Mouse (Mus musculus): ENCODE measurements around the gene Mfap5. TPM values are rescaled to one million over a fixed set of nuclear protein-coding genes. Genes with fewer than 3 reads are reported as not detected.
"Not testable (repeated sequence)": the region's sequence is repeated elsewhere in the genome, so short reads cannot be mapped to it uniquely, and the experiment has no call there.

Mfap5 gene
- polyA plus RNA-seq, 1 experiment from 2014 or later = 4.0 TPM

- Histone ChIP-seq H3K4me1 (replicated peaks) (peaks cover 41% of the 10 kb centered on the region), H3K4me3 (no peak overlapping the region), H3K4me2 (no peak overlapping the region), H3K27me3 (no peaks in the 10 kb centered on the region), H3K9me3 (no peaks in the 10 kb centered on the region), H3K27ac (replicated peaks) (no peak overlapping the region), H3K9ac (no peak overlapping the region), H3K36me3 (no peaks in the 10 kb centered on the region)
- WGBS = 39% methylated on average over 6 of the region's 6 CpGs
- ATAC-seq (ENCODE audit: low read depth) = no peak
Measured at GRCm38 (mm10) chr6:122492479-122492878, 13.2 kb upstream of the Mfap5 start.

DNA sequence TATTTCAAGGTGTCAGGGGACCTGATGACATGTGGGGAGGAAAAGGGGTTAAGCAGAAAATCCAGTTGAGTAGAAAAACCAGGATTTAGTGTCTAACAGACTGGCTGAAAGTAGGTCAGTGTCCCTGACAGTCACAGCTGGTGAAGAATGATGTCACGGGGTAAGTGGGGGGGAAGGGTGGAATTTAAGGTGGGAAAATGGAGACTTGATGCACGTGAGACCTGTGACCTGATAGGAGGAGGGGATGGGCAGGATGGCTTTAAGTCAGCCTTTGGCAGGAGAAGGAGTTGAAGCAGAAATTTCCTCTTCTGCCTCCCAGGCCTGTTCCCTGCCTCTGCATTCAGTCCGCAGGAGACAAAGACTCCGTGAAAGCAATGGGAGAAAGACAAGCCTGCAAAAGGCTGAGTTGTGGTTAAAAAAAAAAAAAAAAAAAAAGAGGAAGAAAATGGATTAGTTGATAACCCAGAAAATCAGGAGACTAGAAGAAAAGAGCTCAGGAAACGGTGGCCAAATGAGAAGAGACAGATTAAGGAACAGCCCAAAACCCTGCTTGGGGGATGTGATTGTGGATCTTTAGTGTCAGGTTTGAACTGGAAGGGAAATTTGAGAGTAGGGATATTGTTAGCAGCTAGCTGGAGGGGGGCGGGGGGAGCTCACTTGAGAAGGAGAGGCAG lies 11.7 kb upstream of the Mfap5 start:
- no peak overlapping the region for H3K9ac ChIP-seq
- no peaks in the 10 kb centered on the region for H3K36me3 ChIP-seq
- peak overlapping the region; percentile 85 for H3K27ac ChIP-seq (replicated peaks)
- no peak overlapping the region for H3K4me3 ChIP-seq
- 30% methylated on average over 6 of the region's 6 CpGs for WGBS
- no peak overlapping the region for H3K4me2 ChIP-seq
- ATAC-seq (ENCODE audit: low read depth) = no peak
- H3K4me1 ChIP-seq (replicated peaks) = peaks cover 41% of the 10 kb centered on the region
- no peaks in the 10 kb centered on the region for H3K9me3 ChIP-seq
- no peaks in the 10 kb centered on the region for H3K27me3 ChIP-seq

GRCm38 (mm10) chr6:122495082-122495881 lies 10.4 kb upstream of the Mfap5 start:
- H3K27me3 ChIP-seq = no peaks in the 10 kb centered on the region
- H3K9me3 ChIP-seq = no peaks in the 10 kb centered on the region
- no peaks in the 10 kb centered on the region for H3K36me3 ChIP-seq
- ATAC-seq (ENCODE audit: low read depth) = peak; percentile 63
- H3K27ac ChIP-seq (replicated peaks) = peak overlapping the region; percentile 85
- H3K4me2 ChIP-seq = peak overlapping the region; percentile 40
- H3K4me3 ChIP-seq = 0 out of 2 replicates have a peak overlapping the region, but pooled peaks have one; percentile 5
- WGBS = 6% methylated on average over 21 of the region's 21 CpGs
- peaks cover 41% of the 10 kb centered on the region for H3K4me1 ChIP-seq (replicated peaks)
- peak overlapping the region; percentile 6 for H3K9ac ChIP-seq

DNA sequence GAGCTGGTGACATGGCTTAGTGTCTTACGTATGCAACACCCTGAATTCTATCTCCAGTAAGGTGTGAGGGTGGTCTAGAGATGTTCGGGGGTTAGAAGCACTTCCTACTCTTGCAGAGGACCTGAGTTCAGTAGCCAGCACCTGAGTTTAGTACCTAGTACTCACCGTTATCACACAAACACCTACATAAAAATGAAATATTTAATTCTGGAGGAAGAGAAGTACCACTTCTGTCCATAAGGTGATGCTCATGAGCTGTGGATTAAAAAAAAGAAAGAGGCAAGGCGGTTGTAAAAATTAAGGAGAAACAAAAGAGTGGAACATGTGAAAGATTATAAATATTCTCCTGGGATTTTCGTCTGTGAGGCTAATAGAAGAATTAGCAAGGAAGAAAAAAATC lies 9.1 kb upstream of the Mfap5 start:
- Histone ChIP-seq H3K9me3 (no peaks in the 10 kb centered on the region), H3K4me1 (replicated peaks) (peaks cover 34% of the 10 kb centered on the region), H3K4me2 (no peak overlapping the region), H3K4me3 (no peak overlapping the region), H3K9ac (no peak overlapping the region), H3K27me3 (no peaks in the 10 kb centered on the region), H3K36me3 (no peaks in the 10 kb centered on the region), H3K27ac (replicated peaks) (peak overlapping the region; percentile 85)
- ATAC-seq (ENCODE audit: low read depth) = peak; percentile 14; the same call in 1 of the 2 replicates
- 37% methylated on average over 5 of the region's 5 CpGs for WGBS

DNA sequence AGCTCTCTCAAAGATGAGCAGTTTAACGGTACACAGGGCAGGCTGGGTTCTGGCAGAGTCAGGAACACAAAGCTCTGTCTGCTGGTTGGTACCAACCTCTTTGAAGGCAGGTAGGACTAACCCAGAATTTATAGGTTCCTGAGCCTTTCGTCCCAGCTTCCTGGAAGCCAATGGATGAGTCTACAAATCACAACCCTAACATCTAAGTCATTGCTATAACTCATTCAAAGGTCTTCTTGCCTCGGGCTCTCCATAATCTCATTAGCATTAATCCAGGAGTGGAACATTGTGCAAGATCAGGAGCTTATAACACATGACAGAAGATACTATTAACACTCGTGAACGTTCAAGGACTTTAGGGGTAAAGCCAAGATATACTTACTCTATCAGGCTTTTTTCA lies 7.0 kb upstream of the Mfap5 start, which contains the start of gene Rimklb:
TSS of gene Rimklb (minus strand) at position 101 of the 400 bp plus-strand sequence.
- Histone ChIP-seq H3K4me3 (no peak within 1 kb of the TSS), H3K27me3 (no peaks in the 10 kb centered on the region), H3K27ac (replicated peaks) (no peak within 1 kb of the TSS), H3K9ac (no peak within 1 kb of the TSS), H3K4me1 (replicated peaks) (peaks cover 33% of the 10 kb centered on the region), H3K36me3 (no peaks in the 10 kb centered on the region), H3K4me2 (no peak within 1 kb of the TSS), H3K9me3 (no peaks in the 10 kb centered on the region)
- no peak for ATAC-seq (ENCODE audit: low read depth)
- WGBS = 79% methylated on average over 5 of the region's 5 CpGs

GRCm38 (mm10) chr6:122505041-122505440 lies 604 bp upstream of the Mfap5 start:
- H3K4me1 ChIP-seq (replicated peaks) = no peaks in the 10 kb centered on the region
- no peaks in the 10 kb centered on the region for H3K36me3 ChIP-seq
- WGBS = 73% methylated on average over 4 of the region's 4 CpGs
- H3K4me2 ChIP-seq = no peak overlapping the region
- ATAC-seq (ENCODE audit: low read depth) = no peak
- H3K4me3 ChIP-seq = no peak overlapping the region
- H3K9me3 ChIP-seq = no peaks in the 10 kb centered on the region
- no peak overlapping the region for H3K27ac ChIP-seq (replicated peaks)
- no peaks in the 10 kb centered on the region for H3K27me3 ChIP-seq
- no peak overlapping the region for H3K9ac ChIP-seq

GRCm38 (mm10) chr6:122508494-122508893 lies 2.8 kb downstream of the Mfap5 start:
- H3K27ac ChIP-seq (replicated peaks) = no peak overlapping the region
- 88% methylated on average over 8 of the region's 8 CpGs for WGBS
- H3K4me3 ChIP-seq = no peak overlapping the region
- no peaks in the 10 kb centered on the region for H3K36me3 ChIP-seq
- no peak for ATAC-seq (ENCODE audit: low read depth)
- H3K9me3 ChIP-seq = no peaks in the 10 kb centered on the region
- H3K4me1 ChIP-seq (replicated peaks) = no peaks in the 10 kb centered on the region
- H3K4me2 ChIP-seq = no peak overlapping the region
- H3K9ac ChIP-seq = no peak overlapping the region
- no peaks in the 10 kb centered on the region for H3K27me3 ChIP-seq

DNA sequence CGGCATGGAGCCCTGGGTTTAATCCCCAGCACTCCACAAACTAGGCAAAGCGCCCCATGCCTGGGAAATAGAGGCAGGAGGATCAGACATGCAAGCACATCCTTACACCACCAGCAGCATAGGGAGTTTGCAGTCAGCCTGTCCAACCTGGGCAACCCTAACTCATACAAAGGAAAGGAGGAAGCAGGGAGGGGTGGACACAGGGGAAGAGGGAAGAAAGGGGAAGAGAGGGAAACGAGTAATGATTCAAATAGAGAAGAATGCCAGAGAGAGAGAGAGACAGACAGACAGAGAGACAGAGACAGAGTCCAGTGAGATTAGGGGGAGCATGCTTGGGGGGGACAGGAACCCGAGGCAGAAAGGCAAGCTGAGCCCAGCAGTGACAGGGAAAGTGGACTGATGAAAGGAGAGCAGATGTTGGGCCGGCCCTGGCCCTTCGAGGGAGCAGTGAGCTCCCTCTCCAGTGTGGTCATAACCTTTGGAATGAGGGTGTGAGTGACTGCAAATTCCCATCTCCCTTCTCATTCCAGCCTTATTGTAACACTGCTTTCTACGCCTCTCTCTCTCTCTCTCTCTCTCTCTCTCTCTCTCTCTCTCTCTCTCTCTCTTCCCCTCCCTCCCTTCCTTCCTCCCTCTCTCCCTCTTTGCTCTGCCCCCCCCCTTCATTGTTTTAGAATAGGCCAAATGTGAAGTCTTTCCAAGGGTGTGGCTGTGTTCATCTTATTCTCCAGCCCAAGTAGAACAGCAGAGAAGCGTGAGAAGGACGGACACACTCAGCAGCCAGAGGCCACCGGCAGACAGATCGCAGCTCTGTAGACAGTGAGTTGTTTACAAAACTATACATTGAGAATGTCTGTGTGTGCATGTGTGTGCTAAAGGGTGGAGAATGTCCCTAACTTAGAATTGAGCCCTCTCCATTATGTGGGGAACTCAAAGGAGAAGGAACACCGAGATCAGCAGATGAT lies 7.6 kb downstream of the Mfap5 start:
- no peak overlapping the region for H3K9ac ChIP-seq
- 72% methylated on average over 12 of the region's 12 CpGs for WGBS
- H3K4me2 ChIP-seq = no peak overlapping the region
- H3K4me1 ChIP-seq (replicated peaks) = no peaks in the 10 kb centered on the region
- no peaks in the 10 kb centered on the region for H3K9me3 ChIP-seq
- no peak for ATAC-seq (ENCODE audit: low read depth)
- H3K36me3 ChIP-seq = no peaks in the 10 kb centered on the region
- no peak overlapping the region for H3K4me3 ChIP-seq
- no peak overlapping the region for H3K27ac ChIP-seq (replicated peaks)
- H3K27me3 ChIP-seq = no peaks in the 10 kb centered on the region

DNA sequence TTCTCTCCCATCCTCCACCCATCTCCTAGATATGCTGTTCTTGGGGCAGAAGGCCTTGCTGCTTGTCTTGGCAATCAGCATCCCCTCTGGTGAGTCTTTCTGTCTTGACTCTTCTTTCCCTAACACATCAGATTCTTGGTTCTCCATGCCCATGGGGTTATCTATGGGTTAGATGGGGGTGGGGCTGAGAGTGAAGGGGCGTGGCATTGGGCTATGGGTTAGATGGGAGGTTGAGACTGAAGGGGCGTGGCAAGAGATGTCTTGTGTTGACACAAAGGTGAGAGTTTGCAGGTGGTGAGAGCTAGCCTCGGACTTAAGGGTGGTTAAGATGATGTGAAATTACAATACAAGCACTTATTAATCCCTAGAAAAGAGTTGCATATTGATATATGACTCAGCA lies 8.7 kb downstream of the Mfap5 start:
- Histone ChIP-seq H3K27me3 (no peaks in the 10 kb centered on the region), H3K9me3 (no peaks in the 10 kb centered on the region), H3K4me1 (replicated peaks) (no peaks in the 10 kb centered on the region), H3K4me2 (no peak overlapping the region), H3K4me3 (no peak overlapping the region), H3K36me3 (no peaks in the 10 kb centered on the region), H3K9ac (no peak overlapping the region), H3K27ac (replicated peaks) (no peak overlapping the region)
- 76% methylated on average over 3 of the region's 3 CpGs for WGBS
- ATAC-seq (ENCODE audit: low read depth) = no peak

DNA sequence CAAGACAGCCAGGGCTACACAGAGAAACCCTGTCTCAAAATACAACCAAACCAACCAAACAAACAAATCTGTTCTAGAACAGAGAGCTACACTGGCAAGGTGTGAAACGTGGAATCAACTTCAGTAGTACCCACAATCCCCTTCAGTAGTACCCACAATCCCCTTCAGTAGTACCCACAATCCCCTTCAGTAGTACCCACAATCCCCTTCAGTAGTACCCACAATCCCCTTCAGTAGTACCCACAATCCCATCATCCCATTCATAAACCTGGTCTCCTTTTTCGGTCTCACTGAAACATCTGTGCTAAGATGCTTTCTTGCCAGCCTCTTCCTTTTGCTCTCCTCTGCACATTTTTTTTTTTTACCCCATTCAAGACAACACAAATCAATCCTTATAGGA lies 10.1 kb downstream of the Mfap5 start:
- WGBS = 86% methylated on average over 2 of the region's 2 CpGs
- not testable (repeated sequence) for H3K4me2 ChIP-seq; H3K9ac ChIP-seq; H3K27me3 ChIP-seq; H3K9me3 ChIP-seq; H3K4me1 ChIP-seq (replicated peaks); H3K36me3 ChIP-seq; ATAC-seq (ENCODE audit: low read depth); H3K27ac ChIP-seq (replicated peaks); H3K4me3 ChIP-seq

- Histone ChIP-seq H3K27me3 (no peaks in the 10 kb centered on the region), H3K36me3 (no peaks in the 10 kb centered on the region), H3K4me3 (no peak overlapping the region), H3K9ac (no peak overlapping the region), H3K4me1 (replicated peaks) (no peaks in the 10 kb centered on the region), H3K9me3 (no peaks in the 10 kb centered on the region), H3K4me2 (no peak overlapping the region), H3K27ac (replicated peaks) (no peak overlapping the region)
- 79% methylated on average over 1 of the region's 1 CpGs for WGBS
- ATAC-seq (ENCODE audit: low read depth) = no peak
Measured at GRCm38 (mm10) chr6:122517668-122518067, 12.0 kb downstream of the Mfap5 start.

DNA sequence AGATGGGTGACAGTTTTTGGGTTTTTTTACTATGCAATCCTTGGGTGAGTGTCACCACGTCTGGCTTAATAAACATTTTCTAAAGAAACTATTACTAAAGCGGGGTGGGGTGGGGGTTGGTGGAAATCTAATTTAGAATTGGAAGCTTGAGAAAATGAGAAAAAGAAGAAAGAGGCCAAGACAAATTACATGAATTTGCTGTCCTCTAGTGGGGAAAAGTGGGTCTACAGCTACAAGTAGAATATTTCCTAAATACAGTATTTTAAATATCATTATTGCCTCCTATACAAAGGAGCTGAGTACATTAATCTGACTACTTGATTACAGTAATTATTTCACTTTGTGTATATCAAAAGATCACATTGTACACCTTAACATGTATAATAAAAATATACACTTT lies 13.7 kb downstream of the Mfap5 start:
- 33% methylated on average over 2 of the region's 2 CpGs for WGBS

More for the DNA sequence above, 13.7 kb downstream of the Mfap5 start:
- no peak overlapping the region for H3K4me3 ChIP-seq
- no peaks in the 10 kb centered on the region for H3K9me3 ChIP-seq
- no peak for ATAC-seq (ENCODE audit: low read depth)
- no peaks in the 10 kb centered on the region for H3K4me1 ChIP-seq (replicated peaks)
- no peaks in the 10 kb centered on the region for H3K27me3 ChIP-seq
- no peak overlapping the region for H3K27ac ChIP-seq (replicated peaks)
- H3K4me2 ChIP-seq = no peak overlapping the region
- H3K36me3 ChIP-seq = no peaks in the 10 kb centered on the region
- H3K9ac ChIP-seq = no peak overlapping the region

Measured in neural tube, embryonic 13.5 days (tissue).